Mouse (Mus musculus): ENCODE results near the gene Nfkbib.

Gene Nfkbib

DNA sequence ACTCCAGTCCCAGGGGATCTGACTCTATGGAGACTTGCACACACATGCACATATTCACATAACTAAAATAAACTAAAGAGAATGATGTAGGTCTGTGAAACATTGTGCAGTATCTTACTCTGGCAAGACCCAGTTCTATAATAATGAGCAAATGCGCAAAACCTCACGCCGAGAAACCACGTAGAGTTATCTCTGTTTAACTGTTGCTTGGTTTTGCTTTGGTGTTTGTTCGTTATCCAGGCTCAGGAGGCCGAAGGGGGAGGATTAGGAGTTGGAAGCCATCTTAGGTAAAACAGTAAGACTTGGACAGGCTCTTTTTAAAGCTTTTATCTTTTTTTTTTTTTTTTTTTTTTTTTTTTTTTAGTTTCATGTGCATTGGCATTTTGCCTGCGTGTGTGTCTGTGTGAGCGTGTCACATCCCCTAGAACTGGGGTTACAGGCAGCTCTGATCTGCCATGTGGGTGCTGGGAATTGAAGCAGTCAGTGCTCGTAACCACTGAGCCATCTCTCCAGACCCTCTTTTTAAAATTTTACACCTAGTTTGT is 2.2 kb upstream of the Nfkbib start:
- no peak for DNase-seq (ENCODE audit: low read depth, low spot score)

DNA sequence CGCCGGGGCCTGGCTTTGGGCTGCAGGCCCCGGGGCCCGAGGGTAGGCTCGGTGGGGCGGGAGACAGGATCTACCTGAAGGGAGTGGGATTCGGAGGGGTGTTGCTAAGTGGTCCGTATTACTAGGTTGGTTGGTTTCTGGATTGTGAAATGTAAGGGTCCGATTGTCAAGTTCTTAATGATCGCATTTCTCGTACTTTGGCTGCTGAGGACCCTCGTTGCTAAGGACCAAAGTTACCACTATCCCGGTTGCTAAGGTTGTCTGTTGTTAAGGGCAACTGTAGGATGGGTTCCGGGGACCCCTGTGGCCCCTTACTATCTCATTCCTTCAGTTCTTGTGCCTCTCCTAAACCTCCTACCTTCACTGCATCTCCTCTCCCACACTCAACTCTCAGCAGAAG is 402 bp downstream of the Nfkbib start:
- no peak for DNase-seq (ENCODE audit: low read depth, low spot score)

DNA sequence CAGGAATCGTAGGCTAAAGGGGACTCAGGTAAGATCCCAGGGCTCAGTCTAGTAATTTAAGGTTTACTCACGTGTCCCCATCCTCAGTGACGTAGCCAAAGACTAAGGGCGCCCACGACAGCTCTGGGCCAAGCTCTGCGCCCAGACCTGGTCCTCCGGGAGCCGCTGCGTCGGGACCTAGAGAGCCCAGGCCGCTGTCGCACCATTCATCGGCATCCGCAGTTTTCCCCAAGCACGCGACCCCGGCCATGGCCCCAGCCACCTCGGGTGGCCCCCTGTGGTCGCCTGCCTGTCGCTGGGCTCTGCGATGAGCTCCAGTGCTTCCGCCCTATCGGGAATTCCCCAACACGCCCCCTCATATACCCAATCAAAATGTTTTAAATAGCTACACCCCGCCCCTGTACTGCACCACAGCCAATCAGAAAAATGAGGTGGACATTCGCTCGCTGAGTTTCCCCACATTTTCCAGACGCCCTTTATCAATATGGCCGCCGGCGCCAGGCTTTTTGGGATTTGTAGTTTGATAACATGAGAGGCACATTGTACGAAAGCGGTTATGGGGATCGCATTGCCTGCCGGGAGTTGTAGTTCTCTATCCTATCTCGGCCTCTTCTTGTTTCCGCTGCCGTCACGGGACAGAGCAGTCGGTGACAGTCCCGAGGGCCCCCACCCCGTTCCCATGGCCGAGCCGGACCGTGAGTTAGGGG is 986 bp downstream of the Nfkbib start, which contains the start of gene Sirt2:
Gene Sirt2, plus strand, starts transcription at position 563 of the 707 bp plus-strand sequence.
- DNase-seq (ENCODE audit: low read depth, low spot score) = peak; percentile 98

DNA sequence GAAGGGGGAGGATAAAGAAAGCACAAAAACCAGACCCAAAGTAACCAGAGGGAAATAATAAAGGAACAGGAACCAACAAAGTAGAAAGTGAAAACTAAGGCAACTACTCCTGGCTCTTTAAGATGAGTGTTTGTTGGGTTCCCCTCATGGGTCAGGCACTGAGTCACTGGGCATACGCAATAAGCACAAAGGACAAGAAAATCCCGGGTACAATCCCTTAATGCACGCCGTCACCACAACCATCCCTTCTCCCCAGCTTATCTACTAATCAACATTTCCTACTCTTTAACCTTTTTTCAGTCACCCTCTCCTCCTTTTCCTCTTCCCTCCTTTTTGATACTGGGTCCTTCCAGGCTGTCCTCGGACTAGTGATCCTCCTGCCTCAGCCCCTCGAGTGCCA is 2.1 kb downstream of the Nfkbib start:
- no peak for DNase-seq (ENCODE audit: low read depth, low spot score)

DNA sequence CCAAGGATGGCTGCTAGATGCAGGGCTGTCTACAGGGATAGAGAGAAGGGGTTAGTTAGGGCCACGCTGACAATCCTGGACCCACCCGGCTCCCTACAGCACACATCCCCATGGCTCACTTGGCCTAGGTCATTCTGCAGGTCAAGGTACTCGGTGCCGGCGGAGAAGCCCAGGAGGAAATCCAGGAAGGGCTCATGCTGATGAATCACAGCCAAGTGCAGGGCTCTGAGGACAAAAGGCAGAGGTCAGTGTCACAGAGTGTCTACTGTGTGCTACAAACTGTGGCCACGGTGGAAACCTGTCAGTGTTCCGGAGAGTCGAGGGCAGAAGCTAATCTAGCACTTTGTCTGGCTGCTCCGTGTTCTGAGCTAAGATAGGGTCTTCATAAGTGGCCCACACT is 5.4 kb downstream of the Nfkbib start:
- DNase-seq (ENCODE audit: low read depth, low spot score) = no peak

DNA sequence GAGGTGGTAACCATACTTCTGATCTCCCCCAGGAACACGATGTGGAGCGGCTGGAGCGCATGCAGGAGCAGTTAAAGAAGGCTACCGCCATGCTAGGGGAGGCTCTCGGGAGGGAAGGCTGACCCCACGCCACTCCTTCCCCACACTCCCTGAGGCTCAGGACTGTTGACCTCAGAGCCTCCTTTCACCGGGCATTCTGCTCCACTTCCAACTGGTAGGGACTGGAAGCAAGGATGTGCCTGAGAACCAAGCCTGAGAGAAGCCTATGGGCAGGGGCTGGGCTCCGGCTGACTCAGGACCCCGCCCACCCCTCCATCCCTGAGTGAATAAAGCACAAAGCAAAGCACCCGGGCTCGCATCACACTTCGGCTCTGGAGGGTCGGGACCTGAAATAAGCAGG is 8.7 kb downstream of the Nfkbib start:
- DNase-seq (ENCODE audit: low read depth, low spot score) = no peak

DNA sequence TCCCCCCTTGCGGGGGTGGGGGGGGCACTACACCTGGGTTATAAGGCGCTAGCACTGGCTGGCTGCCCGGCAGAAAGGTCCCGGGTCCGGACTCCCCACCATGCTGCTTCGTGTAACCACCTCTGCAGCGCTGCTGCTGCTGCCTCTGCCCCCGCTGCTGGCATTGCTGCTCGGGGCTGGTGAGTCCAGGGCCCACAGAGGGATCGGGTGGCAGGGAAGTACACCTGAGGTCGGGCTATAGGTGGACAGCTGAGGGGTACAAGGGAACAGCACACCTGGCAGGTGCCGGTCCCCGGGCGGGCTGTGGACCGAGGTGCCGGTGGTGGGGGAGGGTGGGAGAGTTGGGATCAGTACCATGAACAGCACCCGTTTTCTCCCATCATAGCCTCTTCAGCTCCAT is 11.2 kb downstream of the Nfkbib start, which contains the start of gene Ccer2:
Gene Ccer2, plus strand, starts transcription at position 96 of the 400 bp plus-strand sequence.
- no peak for DNase-seq (ENCODE audit: low read depth, low spot score)

DNA sequence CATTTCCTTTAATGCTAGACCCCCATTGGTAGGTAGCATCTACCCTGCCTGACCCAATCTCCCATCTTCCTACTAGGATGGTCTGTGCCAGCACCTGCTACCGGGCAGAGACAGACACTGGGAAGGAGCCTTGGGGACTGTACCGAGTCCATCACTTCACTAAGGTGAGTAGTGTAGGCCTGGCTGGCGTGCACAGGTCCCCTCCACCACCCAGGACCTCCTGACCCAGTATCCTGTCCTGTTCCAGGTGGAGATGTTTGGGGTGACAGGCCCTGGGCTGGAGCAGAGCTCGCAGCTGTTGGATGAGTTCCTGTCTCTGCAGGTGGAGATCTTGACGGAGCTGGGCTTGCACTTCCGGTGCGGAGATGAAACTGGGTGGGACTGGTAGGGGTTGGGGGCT is 17.4 kb downstream of the Nfkbib start:
- no peak for DNase-seq (ENCODE audit: low read depth, low spot score)

DNA sequence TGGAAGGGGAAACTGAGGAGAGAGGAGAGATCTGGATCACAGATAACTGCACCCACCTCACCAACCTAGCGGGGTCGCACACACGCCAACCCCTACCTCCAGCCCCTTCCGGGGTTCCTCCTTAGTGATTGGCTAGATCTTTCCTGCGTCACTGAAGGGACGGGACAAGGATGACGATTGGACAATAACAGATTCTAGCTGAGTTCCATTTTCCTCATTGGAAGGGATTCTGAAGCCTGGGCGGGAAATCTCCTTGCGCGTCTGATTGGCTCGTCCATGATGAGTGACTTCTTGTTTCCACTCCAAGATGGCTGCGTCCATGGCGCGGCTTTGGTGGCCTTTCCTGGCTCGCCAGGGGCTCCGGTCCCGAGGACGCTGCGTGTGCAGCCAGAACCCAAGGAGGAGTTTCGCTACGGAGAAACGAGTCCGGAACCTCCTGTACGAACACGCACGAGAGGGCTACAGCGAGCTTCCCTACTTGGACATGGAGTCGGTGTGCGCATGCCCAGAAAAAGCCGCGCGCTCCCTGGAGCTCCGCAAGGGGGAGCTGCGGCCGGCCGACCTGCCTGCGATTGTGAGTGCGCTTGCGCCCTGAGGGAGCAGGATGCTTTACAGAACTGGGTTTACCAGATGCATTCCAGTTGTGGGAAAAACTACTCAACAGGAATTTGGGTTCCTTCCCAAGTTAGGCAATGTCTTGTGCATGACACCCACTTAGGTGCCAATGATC is 25.4 kb downstream of the Nfkbib start, which contains the start of the genes Mrps12 and Sars2:
Gene Mrps12, minus strand, starts transcription at position 112 of the 730 bp plus-strand sequence.
Gene Sars2, plus strand, starts transcription at position 284 of the 730 bp plus-strand sequence.
- DNase-seq (ENCODE audit: low read depth, low spot score) = peak; percentile 99

DNA sequence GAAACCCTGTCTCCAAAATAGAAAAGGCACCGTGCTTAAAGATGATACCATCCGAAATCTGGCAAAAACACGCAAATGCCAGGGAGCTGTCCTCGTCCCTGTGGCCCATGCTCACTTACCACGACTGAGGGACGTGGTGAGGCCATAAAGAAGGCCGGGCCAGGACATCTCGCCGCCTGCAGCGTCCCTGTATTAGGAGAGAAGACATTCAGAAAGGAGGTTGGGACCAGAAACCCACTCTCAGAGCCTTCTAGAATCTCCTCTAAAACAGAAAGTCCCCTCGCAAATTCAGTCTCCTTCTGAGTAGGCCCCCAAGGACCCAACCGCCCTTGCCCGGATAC is 26.0 kb downstream of the Nfkbib start:
- no peak for DNase-seq (ENCODE audit: low read depth, low spot score)

DNA sequence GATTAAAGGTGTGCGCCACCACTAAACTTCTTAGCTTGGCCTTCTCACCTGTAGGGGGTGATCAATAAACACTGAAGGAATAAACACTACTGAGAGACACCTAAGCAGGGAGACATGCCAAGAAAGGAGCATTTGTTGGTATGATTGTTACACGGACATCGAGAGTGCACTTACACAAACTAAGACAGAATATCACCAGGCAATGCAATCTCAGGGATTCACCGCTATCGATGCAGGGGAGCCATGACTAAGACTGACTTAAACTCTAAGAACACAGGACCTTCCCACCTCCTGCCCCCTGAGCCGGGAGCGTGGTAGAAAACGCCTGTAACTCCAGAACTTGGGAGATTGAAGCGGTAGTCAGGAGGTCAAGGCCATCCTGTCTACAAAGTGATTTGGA is 26.4 kb downstream of the Nfkbib start:
- DNase-seq (ENCODE audit: low read depth, low spot score) = peak; percentile 43

DNA sequence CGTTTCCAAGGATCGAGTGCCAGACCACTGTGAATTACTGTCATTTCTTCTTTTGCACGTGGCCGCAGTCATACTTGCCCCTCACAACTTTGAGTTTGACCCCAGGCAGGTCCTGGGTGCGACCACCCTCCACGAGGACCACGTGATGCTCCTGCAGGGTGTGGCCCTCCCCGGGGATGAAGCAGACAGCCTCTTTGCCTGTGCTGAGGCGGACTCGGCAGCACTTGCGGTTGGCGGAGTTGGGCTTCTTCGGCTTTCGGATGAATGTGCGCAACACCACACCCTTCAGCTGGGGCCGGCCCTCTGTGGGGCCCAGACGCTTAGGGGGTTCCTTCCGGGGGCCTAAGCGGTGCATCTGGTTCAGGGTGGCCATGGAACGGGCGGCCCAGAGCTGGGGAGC is 27.5 kb downstream of the Nfkbib start:
- DNase-seq (ENCODE audit: low read depth, low spot score) = peak; percentile 60

DNA sequence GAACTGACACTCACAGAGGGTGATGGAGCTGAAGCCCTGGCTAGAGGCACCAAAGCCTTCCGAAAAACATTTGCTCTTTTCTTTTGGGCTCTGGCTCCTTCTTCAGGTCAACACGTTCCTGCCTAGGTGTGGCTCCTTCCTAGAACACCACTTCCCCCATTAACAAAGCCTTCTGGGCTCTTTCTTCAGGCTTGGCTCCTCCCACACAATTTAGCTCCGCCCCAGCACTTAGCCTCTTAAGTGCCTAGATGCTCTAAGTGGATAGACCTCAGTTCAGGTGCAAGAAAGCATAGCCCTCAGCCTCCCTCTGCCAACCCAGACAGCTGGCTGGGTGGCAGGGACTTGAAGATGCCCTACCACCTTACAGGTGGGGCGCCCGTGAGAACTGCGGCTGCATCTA is 31.6 kb downstream of the Nfkbib start:
- peak; percentile 92 for DNase-seq (ENCODE audit: low read depth, low spot score)

DNA sequence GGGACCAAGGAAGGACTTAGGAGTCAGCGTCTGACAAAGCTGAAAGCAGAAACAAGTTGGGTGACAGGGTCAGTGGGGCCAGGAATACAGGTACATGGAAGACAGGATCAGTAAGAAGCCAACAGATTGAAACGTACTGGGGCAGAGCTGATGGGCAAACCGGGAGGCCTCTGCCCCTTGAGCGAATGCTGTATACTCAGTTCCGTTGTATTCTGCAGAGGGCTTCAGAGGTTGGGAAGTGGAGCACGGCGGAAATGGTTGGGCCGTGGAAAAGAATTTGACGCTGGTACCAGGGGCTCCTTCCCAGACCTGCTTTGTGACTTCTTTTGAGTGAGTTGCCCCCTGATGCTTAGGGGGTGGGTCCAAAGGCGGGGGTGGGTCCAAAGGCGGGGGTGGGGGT is 34.1 kb downstream of the Nfkbib start:
- DNase-seq (ENCODE audit: low read depth, low spot score) = no peak

DNA sequence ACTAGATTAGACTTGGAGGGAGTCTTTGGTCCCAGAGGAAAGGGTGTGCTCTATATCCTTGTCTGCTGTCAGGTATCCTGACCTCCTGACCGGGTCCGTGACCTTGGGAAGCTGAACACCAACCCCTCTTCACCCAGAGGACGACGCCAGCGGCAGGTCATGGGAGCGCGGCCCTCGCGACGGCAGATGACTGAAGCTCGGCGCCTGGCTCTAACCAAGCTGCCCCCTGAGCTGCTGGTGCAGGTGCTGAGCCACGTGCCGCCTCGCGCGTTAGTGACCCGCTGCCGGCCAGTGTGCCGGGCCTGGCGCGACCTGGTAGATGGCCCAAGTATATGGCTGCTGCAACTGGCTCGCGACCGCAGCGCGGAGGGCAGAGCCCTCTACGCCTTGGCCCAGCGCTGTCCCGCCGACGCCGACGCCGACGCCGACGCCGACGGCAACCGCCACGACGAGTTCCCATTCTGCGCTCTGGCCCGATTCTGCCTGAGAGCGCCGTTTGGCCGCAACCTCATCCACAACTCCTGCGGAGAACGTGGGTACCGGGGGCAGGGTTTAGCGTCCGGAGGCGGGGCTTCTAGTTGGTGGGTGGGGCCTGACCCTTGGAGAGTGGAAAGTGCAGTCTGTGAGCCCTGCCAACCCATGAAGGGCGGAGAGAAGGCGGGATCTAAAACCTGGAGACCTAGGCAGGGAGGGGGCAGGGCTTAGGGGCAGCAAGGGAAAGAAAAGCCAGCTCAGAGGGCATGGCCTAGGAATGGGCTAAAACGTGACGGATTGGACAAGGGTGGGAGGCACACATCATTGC is 34.8 kb downstream of the Nfkbib start:
- DNase-seq (ENCODE audit: low read depth, low spot score) = peak; percentile 96

DNA sequence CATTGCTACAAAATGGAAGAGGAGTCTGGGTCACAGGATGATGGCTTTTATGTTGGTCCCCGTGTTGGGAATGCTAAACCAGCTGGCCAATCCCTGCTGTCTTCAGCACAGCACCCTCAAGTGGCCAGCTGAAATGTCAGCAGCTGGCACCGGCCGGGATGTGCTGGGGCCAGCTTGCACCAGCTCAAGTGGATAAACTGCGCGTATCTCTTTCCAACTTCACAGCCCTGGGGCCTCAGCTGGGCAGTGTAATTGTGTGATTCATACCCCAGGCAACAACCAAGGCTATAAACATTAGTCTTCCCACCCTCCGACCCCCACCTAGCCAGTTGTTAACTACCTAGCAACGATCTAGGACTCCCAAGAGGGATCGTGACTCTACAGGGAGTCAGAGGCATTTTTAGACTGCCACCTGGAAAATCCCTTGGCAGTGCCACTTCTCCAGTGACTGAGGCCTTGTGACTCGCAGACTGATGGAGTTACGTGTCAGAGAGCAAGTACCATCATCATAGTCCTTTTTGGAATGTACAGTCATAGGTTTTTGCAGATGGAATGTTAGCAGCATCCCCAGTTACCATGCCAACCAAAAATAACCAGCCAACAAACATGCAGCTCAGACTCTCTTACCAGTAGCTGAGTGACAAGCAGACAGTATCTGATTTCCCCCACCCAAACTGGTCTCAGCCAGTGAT is 39.5 kb downstream of the Nfkbib start:
- DNase-seq (ENCODE audit: low read depth, low spot score) = no peak

DNA sequence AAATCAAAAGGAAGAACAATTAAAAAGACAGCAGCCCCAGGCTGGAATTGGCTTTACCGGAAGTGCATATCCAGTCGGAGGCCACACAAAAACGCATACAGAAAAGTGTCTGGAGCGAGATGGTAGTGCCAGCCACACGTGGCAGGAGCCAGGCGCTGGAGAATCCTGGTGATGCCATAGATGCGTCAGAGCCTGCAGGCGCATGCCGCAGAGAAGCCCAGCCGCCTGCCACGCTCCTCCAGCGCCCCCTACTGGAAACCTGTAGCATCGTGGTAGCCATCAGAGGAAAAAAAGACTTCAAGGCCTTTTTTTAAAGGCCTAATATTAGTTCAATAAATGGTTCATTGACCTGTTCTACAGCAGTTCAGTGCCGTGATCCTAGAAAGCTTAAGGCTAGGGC is 40.7 kb downstream of the Nfkbib start:
- peak; percentile 76 for DNase-seq (ENCODE audit: low read depth, low spot score)

DNA sequence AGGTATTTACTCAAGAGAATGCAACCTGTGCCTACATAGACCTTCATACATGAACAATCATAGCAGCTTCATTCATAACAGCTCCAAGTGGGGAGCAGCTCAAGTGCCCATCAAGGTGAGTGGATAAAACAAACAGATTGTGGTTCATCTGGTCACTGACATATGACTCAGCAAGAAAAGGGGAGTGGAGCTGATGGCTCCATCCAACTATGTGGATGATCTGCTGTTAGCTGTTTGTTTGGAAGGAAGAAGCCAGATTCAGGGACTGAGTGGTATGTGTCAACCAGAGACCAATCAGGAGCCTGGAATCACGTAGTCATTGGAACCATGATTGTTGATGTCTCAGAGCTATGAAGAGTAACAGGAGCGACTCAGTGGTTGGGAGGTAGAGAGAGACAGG is 42.7 kb downstream of the Nfkbib start:
- peak; percentile 57 for DNase-seq (ENCODE audit: low read depth, low spot score)

DNA sequence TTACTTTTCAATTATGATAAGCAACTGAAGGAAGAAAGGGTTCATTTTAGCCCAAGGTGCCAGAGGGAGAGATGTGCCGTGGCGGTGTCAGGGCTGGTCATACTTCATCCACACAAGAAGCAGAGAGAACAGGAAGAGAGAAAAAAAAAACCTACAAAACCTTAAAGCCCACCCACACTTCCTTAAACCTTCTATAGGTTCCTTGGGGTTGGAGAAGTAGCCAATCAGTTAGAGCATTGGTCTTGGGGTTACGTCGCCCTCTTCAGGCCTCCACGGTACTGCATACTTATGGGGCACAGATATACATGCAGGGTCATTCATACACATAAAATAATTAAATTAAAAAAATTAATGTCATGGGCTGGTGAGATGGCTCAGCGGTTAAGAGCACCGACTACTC is 45.2 kb downstream of the Nfkbib start:
- no peak for DNase-seq (ENCODE audit: low read depth, low spot score)

DNA sequence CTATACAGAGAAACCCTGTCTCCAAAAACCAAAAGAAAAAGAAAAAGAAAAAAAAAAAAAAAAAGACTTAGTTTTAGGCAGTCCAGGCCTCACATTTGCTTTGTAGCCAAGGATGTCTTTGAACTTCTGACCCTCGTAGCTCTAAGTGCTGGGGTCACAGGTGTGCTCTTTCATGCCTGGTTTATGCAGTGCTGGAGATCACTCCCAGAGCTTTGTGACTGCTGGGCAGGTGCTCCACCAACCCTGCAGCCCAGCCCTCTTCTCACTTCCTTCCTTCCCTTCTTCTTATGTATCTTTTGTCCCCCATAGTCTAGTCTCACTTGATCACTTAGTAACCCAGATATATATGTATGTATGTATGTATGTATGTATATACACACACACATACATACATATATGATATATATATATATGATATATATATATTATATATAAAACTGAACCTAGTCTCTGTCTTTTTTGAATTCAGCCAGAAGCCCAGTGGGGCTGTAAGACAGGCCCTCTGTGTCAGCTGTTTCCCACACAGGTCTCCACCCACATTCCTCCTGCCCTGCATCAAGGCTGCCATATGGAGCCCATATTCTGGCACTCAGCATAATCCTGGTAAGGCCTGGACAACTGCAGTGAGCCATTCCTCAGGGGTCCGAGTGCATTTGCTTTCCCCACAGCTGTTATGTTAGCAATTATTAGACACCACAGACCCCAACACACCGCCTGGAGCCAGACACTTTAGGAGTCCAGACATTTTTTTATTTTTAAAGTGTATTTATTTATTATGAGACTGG is 46.4 kb downstream of the Nfkbib start:
- no peak for DNase-seq (ENCODE audit: low read depth, low spot score)

DNA sequence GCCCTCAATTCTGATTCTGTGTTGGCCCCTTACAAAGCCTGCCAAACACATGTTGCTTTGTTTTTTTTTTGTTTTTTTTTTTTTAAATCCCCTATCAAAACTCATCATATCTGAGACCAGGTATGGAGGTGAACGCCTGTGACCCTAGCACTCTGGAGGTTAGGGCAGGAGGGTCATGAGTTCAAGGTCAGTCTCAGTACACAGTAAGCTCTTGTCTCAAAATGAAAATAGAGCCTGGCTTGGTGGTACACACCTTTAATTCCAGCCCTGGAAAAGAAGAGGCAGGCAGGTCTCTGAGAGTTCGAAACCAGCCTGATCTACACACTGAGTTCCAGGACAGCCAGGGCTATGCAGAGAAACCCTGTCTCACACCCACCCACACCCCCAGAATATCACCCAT is 47.7 kb downstream of the Nfkbib start:
- peak; percentile 62 for DNase-seq (ENCODE audit: low read depth, low spot score)
